Mouse (Mus musculus) CH12.LX (cell line): Measurements from ENCODE around the gene Adgrg1.

Experiments
- BHLHE40 ChIP-seq: IDR thresholded peaks from 2 replicates; pipeline ENCODE4 v1.6.1; 2011; ENCODE audit warnings: mild to moderate bottlenecking, low read depth, low read length, improper control_type of control experiment
- CTCF ChIP-seq, 2 experiments: IDR thresholded peaks in 1 of 2; conservative IDR thresholded peaks in 1 of 2; 2 replicates each; pipeline ENCODE4 v1.5.1; 2011 to 2012; ENCODE audit warnings: low read depth in 2 of 2, low read length in 2 of 2, improper control_type of control experiment in 1 of 2, inconsistent platforms in 1 of 2, mild to moderate bottlenecking in 1 of 2, moderate library complexity in 1 of 2
- EP300 ChIP-seq: IDR thresholded peaks from 2 replicates; pipeline ENCODE4 v1.6.1; 2011; ENCODE audit warnings: low read length, improper control_type of control experiment
- ETS1 ChIP-seq: conservative IDR thresholded peaks from 2 replicates; pipeline ENCODE4 v1.6.1; 2012; ENCODE audit warnings: low read depth, mild to moderate bottlenecking, inconsistent platforms, low read length, improper control_type of control experiment, moderate library complexity
- GABPA ChIP-seq: IDR thresholded peaks from 2 replicates; pipeline ENCODE4 v1.6.1; 2012; ENCODE audit warnings: low read depth, low read length, improper control_type of control experiment, inconsistent platforms; ENCODE audit not compliant: insufficient replicate concordance
- HCFC1 ChIP-seq: IDR thresholded peaks from 2 replicates; pipeline ENCODE4 v1.6.1; 2012; ENCODE audit warnings: low read depth, mild to moderate bottlenecking, inconsistent platforms, low read length, improper control_type of control experiment
- JUND ChIP-seq: conservative IDR thresholded peaks from 2 replicates; pipeline ENCODE4 v1.6.1; 2011; ENCODE audit warnings: low read depth, low read length, improper control_type of control experiment
- POLR2A ChIP-seq: IDR thresholded peaks from 2 replicates; pipeline ENCODE4 v1.6.1; 2011; ENCODE audit warnings: low read depth, mild to moderate bottlenecking, improper control_type of control experiment, low read length

- TF ChIP-seq ETS1 = no peak
- TF ChIP-seq CTCF (conservative IDR thresholded peaks at IDR 0.05 in 1 of 2, IDR thresholded peaks at IDR 0.05 in 1 of 2; ENCODE audit: low read depth in 2 of 2, low read length in 2 of 2) = no peak
- TF ChIP-seq POLR2A = no peak
- TF ChIP-seq JUND = no peak
- no peak for TF ChIP-seq HCFC1
- no peak for TF ChIP-seq EP300
- TF ChIP-seq BHLHE40 = no peak
- TF ChIP-seq GABPA = no peak
These were observed 3.6 kb downstream of the Adgrg1 start for GRCm38 (mm10) chr8:94978131-94978530.
